Mouse (Mus musculus): Measurements from ENCODE around the gene Thap3.

Gene Thap3

DNA sequence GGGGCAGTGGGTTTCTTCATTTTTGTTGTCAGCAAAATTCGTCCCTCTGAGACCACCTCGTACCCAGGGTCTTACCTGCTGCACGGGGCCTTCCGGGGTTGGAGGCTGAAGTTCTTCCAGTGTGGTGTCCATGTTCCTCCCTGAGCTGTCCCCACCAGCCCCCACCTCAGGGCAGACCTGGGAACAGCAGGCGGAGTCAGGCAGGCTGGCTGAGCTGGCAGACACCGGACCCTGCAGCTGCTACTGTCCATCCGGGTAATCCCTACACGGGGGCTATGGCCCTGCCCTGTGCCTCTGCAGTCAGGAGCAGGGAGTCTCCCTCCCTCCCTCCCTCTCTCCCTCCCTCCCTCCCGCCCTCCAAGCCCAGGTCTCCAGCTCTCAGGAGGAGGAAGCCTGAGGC lies 5.2 kb downstream of the Thap3 start:
- no peak for DNase-seq (ENCODE audit: low read depth, low spot score)

GRCm38 (mm10) chr4:151983043-151983442 lies 5.8 kb downstream of the Thap3 start:
- DNase-seq (ENCODE audit: low read depth, low spot score), result no peak

- peak; percentile 61 for DNase-seq (ENCODE audit: low read depth, low spot score)
Observed at GRCm38 (mm10) chr4:151981363-151981762, 7.4 kb downstream of the Thap3 start.

- DNase-seq (ENCODE audit: low read depth, low spot score), result peak; percentile 41
Observed at GRCm38 (mm10) chr4:151980699-151981098, 8.1 kb downstream of the Thap3 start.

GRCm38 (mm10) chr4:151977748-151978147 lies 11.0 kb downstream of the Thap3 start:
- DNase-seq (ENCODE audit: low read depth, low spot score), result peak; percentile 78

DNA sequence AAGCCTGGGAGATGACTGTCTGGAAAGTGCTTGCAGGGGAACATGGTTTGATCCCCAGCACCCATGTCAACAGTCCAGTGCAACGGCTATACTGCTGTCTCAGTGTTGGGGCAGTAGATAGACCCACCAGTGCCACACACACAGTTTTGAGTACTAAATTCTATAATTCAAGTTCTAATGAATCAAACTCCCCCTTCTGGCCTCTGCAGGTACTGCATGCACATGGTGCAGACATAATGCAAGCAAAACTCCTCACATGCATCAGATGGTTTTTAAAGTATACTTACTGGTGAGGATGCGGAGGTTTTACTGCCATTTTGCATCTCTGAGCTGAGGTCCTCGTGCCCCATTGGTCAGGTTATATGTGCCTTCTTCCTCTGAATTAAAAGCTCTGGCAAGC lies 13.4 kb downstream of the Thap3 start:
- peak; percentile 59 for DNase-seq (ENCODE audit: low read depth, low spot score)

DNA sequence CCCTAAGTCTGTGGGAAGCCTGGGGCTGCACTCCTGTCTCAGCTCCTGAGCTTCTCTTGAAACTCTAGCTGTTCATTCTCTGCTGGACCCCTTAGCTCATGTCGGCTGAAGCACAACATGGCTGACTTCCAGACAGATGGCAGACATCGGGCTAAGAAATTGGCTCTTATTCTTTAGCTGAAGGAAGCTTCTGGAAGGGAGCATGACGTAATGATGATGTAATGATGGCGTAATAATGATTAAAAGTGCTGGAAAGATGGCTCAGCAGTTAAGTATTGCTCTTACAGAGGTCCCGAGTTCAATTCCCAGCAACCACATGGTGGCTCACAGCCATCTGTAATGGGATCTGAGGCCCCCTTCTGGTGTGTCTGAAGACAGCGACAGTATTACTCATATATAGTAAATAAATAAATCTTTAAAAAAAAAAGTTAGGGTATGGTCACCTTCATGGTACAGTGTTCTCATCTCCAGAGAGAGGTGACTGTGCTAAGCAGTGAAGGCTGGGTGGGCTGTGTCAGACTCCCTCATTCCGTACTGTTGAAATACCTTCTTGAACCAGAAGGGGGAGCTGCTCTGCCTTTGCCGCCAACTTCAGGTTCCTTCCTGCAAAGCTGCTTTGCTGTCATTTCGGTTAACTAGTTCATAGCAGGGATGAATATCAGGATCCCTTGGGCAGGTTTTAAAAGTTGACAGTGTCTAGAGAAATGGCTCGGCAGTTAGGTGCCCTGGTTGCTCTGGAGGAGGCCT lies 16.4 kb downstream of the Thap3 start:
- DNase-seq (ENCODE audit: low read depth, low spot score), result peak; percentile 47

GRCm38 (mm10) chr4:151968204-151968921 lies 20.4 kb downstream of the Thap3 start:
- DNase-seq (ENCODE audit: low read depth, low spot score), result no peak

DNA sequence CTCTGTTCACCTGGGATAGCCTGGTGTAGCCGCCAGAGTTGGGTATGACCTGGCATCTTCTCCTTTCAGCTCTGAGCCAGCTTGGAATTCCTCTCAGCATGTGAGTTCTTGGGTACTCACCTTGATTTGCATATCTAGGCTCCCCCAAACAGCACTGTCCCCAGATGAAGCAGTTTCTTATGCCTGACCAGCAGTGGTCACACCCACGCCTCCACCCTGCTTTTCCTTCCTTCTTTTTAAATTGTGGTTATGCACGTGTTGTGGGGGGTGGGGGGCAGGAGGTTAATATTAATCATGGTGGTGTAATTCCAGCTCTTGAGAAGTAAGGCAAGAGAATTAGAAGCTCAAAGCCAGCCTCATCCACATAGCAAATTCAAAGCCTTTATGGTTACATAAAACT lies 26.0 kb downstream of the Thap3 start:
- peak; percentile 70 for DNase-seq (ENCODE audit: low read depth, low spot score)

GRCm38 (mm10) chr4:151960513-151960854 lies 28.3 kb downstream of the Thap3 start:
- no peak for DNase-seq (ENCODE audit: low read depth, low spot score)

DNA sequence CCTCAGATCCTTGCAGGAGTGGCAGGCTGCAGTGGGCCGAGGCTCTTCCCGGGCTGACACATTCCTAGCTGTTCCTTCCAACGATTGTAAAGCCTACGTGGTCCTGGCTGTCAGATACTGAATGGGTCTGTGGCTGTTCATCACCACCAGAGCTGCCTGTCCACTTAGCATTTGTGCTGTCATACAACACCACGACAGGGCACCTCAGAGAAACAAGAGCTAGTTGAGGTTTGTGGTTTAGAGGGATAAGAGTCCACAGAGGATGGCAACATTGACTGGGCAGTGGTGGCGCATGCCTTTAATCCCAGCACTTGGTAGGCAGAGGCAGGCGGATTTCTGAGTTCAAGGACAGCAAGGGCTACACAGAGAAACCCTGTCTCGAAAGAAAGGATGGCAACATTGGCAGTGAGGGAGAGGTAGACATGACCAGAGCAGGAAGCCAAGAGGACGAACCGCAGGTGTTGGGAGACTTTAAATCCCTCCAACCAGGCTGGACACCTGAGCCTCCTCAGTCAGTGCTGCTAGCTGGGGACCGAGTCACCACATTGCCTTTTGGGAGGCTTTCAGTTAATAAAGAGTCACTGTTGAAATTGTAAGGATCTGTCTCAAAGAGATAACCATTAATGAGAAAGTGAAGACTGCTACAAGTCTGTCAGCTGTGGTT lies 28.8 kb downstream of the Thap3 start:
- no peak for DNase-seq (ENCODE audit: low read depth, low spot score)

DNA sequence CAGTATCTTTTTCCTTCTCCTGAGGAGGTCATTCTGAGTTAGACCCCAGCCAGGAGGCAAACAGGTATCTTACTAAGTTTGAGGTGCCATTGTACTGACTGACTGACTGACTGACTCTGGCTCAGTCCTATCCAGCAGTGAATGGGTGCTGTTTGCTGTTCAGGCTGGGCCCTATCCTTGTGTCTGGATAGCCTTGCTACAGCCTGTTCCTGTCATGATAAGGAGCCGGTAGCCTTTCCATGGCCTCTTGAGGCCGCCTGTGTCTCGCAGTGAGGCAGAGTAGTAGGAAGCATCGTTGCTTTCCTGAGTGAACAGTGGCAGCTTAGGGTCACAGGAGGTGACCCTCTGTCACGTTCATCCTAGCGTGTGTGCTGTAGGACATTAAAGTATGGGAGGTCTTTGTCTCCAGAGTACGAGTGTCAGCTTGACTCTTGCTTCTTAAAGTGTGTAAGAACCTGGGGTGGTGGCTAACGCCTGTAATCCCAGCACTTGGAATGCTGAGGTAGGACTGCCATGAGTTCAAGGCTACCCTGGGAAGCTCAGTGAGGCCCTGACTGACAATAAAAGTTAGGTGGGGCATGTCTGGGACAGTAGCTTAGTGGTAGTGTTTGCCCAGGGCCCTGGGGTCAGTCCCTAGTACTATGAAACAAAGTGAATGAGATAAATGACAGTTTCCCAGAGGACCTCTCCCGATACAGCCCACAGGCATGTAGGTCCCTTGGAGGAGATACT lies 31.0 kb downstream of the Thap3 start:
- no peak for DNase-seq (ENCODE audit: low read depth, low spot score)

DNA sequence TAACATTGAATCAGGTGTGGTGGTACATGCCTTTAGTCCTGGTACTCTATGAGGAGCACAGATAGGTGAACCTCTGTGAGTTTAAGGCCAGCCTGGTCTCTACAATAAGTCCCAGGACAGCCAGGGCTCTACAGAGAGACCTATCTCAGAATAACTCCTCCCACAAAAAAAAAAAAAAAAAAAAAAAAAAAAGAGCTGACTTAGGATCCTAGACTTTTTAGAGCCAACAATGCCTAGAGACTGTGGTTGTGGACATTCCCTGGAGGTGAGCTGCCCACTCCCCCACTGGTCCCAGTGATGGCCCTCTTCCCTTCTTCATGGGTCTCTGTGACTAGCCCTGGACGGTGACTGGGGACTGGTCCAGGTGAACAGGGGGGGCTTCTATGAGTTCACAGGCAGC lies 33.0 kb downstream of the Thap3 start:
- DNase-seq (ENCODE audit: low read depth, low spot score), result no peak

GRCm38 (mm10) chr4:151953209-151953608 lies 35.6 kb downstream of the Thap3 start:
- no peak for DNase-seq (ENCODE audit: low read depth, low spot score)

DNA sequence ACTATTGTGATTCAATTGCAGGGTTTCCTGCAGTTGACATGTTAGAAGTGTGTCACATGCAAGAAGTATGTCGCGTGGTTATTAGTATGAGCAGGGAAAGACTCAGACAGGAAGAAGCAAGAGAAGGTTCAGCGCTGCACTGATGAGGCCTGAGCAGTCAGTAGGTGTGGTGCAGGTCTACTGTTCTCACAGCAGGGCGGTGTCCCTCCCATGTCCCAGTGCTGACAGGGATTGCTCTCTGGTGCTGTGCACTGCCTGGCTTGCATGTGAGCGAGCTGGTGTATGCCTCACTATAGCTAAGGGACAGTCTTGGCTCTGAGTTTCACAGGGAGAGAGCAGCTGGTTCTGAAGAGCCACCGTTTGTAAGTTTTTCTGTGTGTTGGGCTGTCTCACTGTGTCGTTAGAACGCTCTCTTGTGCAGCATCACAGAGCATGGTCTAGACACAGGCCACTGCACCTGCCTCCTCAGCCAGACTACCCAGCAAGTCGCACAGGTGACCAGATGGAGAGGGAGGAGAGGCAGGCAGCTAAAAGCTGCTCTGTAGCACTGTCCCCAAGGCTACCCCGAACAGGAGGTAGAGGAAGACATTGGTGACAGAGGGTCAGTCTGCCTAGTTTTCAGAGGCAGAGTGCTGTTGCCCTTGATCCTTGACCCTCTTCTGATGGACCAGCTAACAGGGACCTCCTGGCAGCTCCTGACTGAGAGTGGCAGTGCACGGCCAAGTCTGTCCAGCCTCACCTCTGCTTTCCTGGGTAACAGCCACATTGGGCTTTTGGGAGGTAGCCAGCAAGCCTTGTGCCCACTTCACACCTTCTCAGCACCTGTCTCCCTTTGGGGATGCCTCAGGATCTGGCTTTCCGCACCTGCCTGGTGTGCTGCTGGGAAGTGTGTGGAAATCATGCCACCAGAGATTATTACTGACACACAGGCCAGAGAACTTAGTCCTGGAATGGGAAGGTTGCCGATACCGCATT lies 40.0 kb downstream of the Thap3 start:
- no peak for DNase-seq (ENCODE audit: low read depth, low spot score)

- no peak for DNase-seq (ENCODE audit: low read depth, low spot score)
Observed at GRCm38 (mm10) chr4:151946211-151946610, 42.6 kb downstream of the Thap3 start.

DNA sequence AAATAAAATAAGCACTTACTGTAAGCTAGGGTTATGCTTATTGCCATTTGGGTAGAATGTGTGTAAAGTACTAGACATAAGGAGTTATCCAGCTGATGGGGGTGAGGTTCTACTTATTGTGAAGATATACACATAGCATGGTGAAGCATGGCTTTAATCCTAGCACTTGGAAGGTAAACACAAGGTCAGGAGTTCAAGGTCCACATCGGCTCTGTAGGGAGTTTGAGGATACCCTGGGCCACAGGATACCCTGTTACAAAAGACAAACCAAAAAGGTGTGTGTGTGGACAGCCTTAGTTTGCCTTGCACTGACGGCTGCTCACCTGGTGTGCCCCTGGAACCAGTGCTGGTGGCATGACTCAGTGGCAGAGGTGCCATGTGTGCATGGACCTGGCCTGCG lies 50.7 kb downstream of the Thap3 start:
- DNase-seq (ENCODE audit: low read depth, low spot score), result no peak

- DNase-seq (ENCODE audit: low read depth, low spot score), result no peak
Observed at GRCm38 (mm10) chr4:151937441-151937840, 51.4 kb downstream of the Thap3 start.

- peak; percentile 27 for DNase-seq (ENCODE audit: low read depth, low spot score)
Observed at GRCm38 (mm10) chr4:151934215-151934572, 54.6 kb downstream of the Thap3 start.

DNA sequence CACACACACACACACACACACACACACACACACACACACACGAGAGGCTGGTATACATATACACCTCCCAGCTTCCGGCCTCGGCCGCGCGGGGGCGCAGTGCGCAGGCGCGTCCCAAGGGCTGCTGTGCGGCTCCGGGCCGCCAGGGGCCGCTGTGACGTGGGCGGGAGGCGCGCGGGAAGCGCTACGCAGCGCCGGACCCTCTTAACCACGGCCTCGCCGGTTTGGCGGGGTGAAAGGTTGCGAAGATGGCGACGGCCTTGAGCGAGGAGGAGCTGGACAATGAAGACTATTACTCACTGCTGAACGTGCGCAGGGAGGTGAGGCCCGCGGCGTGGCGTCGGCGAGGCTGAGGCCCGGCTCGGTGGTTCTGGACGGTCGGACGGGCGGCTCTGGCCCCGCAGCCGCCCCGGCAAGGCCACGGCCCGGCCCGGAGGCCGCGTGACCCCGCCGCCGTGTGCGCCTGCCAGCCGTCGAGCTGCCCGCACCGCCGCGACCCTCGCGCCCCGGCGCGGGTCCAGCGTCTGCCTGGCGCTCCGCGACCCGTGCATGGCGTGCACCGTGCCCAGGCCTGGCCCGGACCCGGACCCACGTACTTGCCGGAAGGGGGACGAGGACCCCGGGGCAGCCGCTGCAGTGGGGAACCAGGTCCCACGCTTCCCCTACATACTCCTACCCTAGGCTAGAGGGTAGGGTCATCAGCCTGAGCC lies 55.1 kb downstream of the Thap3 start, which contains the start of gene Dnajc11:
Dnajc11 (plus strand) TSS at position 187 of the 710 bp plus-strand sequence.
- DNase-seq (ENCODE audit: low read depth, low spot score), result peak; percentile 93

All from A20 (cell line).